Mouse (Mus musculus) kidney, postnatal 14 days (tissue): ENCODE measurements around the gene Numbl.
A peak's percentile ranks its signal among the peaks of the same experiment; 100 is the strongest.

Source experiments
- DNase-seq: peaks from one replicate; pipeline ENCODE4 v3.0.0; 2022; ENCODE audit warnings: mixed read lengths

Gene Numbl

GRCm38 (mm10) chr7:27298033-27298610, 39.9 kb downstream of the Numbl start:
- DNase-seq: no peak

GRCm38 (mm10) chr7:27298816-27299215, 40.6 kb downstream of the Numbl start:
- no peak for DNase-seq

- no peak for DNase-seq
These were observed 42.1 kb downstream of the Numbl start for GRCm38 (mm10) chr7:27300351-27300750.

DNA sequence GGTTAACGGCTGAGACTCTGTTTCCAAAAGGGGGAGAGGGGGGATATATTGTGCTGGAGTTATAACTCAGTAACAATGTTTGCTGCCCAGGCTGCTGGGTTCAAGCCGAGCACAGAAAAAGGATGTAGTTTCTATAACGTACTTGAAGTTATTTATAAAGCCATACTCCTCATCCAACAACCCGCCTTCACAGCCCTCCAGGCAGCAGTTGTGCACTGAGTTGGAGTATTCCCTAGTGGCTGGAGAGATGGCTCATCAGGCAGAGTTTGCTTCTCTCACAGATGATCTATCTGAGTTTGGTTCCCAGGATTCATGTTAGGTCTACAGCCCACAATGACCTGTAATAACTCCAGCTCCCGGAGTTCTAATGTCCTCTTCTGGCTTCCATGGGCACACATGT, 42.6 kb downstream of the Numbl start:
- DNase-seq: no peak

DNA sequence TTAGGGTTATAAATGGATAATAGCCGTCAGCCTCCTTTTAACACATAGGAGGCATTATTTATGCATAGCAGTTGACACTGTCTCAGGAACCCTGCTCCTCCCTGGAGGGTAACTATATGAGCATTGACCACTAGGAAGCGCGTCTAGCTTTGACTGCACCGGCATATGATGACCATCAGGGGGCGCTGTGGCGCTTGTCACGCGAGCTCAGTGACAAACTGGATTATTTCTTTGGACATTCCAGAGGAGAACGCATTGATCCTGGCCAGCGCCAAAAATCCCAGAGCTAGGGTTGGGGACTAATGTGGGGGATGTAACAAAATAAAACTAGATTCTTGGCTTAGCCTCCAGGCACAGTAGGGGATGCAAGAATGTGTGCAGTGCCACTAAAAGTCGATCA, 43.9 kb downstream of the Numbl start:
- peak; percentile 85 for DNase-seq

DNA sequence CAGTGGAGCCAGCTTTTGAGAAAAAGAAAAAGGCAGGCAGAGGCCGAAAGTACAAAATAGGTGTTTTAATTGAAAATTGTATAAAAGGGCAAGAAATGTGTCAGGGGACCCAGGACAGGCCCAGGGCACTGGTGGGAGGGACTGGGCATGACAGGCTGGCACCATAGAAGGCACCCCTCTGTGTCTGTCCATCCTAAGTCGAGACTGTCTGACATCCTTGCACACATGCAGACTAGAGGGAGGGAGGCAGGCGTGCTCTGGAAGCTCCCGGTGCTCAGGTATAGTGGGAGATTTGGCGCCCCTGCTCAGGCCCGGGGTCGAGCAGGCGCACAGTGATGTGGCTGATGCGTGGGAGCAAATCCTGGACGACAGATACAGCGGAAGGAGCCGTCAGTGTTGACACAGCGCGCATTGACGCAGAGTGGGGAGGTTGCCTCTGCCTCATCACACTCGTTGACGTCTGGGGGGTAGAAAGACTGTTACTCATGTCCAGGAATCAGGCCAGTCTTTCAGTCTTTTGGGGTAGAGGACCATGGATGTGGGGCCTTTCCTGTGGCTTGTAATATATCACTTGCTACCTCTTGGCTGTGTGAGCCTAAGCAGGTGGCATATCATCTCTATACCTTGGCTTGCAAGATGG, 47.0 kb downstream of the Numbl start:
- no peak for DNase-seq

- peak; percentile 30 for DNase-seq
These were observed 48.2 kb downstream of the Numbl start for GRCm38 (mm10) chr7:27306161-27307160.

DNA sequence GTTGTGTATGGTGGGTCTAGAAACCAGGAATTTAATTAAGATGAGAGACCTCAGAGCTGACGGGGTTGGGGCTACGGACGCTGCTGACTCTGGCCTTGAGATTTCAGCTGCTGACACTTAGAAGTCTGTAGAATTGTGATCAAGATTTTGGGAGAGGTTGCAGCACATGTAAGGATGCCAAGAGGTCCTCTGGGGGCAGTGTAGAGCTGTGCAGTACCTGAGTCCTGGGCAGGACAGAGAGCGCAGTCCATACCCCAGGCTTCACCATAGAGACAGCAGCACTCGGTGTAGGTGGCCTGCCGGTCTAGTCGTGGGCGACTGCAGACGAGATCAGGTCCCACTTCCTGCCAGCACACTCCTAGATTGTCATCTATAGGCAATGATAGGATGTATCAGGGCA, 49.3 kb downstream of the Numbl start:
- no peak for DNase-seq

DNA sequence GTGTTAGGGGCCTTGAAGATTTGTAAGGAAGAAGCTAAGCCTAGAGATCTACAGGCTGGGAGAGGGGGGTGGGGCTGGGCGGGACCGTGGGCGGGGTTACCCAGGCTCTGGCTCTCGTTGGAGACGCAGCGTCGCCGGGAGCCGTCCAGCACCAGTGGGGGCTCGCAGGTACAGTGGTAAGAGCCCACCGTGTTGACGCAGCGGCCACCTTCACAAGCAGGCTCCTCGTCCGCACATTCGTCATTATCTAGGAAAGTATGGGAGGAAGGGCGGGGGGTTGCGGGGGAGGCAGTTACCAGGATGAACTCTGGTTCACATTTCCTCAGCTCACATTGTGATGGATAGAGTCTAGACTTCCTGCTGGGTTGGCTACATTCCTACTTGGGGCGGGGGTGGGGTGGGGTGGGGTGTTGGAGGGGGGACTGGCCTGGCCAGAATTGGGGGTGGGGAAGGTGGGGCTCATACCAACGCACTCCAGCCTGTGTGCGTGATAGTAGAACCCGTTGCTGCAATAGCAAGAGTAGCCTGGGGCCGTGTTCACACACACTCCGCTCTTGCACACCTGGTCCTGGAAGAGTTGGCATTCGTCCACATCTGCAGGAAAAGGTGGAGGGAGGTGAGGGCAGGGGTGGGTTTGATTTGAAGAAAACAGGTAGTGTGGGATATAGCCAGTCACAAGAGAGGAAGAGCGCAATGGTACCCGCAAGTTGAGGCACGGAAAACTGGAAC, 50.8 kb downstream of the Numbl start:
- peak; percentile 62 for DNase-seq

DNA sequence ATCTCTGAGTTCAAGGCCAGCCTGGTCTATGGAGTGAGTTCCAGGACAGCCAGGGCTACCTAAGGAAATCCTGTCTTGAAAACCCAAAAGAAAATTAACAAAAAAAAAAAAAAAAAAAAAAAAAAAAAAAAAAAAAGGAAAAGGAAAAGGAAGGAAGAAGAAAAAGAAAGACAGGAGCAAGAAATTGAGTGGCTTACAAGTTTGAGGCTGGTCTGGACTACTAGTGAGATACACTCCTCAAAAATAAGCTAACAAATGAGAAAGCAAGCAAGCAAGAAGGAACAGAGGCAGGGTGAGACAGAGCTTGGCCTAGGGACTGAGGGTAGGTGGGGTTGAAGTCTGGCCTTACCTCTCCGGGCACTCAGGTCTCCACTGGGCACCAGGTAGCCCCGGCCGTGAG, 51.6 kb downstream of the Numbl start:
- DNase-seq: no peak

DNA sequence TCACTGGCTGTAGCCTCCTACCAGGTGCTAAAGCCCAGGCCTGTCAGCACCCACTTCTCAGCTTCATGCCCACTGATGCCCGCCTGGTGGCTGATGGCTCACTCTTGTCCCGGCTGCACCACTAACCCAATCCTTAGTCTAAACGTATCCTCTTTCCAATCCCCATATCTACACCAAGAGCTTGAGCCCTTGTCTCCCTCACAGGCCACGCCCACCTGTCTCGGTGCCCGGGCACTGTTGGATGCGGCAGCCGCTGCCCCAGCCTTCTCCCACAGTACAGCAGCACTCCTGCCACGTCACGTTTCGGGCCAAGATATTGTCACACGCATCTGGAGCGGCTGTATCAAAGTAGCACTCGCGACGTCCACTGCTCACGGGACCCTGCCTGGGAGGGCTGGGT, 52.1 kb downstream of the Numbl start:
- peak; percentile 51 for DNase-seq

DNA sequence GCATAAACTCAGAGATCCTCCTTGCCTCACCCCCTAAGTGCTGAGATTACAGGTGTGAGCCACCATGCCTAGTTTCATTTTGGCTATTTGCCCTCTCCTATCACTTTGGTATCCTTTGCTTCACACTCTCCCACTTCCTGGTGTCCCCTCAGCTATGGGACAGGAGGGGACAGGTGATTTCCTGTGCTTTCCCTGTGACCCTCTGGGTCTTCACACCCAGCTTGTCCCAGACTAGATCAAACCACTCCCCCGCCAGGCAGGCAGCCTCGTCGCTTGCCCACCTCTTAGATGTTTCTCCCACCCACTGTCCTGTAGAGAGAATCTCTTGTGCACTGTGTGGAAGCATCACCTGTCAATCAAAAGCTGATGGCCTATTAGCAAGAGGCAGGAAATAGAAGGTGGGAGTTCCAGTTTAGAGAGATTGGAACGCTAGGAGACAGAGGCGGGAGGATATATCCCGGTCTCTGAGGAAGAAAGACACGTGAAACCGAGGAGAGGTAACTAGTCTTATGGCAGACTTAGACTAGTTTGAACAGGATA, 52.8 kb downstream of the Numbl start:
- DNase-seq: no peak

DNA sequence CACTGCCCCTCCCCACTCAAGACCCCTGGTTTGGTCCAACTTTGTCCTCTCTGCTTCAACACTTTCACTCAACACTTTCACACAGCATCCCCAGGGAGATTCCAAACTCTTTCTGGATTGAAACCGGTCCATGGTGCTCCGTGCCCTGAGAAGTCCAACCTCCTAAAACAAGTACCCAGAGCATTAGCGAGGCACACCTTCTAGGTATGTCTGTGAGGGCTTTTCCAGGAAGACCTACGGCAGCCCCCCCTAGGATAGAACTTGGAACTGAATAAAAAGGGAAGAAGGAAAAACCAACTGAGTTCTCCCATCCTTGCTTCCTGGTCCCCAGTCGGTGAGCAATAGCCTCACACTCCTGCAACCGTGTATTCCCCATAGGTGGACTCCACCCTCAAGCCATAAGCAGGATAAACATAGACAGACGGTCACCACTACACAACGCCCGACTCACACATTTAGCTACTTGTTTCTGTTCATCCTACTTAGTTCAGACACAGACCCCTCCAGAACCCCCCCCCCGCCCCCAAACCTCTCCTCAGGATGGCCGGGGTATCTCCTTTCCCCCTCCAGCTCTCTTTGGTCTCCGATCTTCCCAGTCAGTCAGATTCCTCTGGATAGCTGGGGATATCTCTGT, 53.5 kb downstream of the Numbl start:
- no peak for DNase-seq

GRCm38 (mm10) chr7:27314393-27314792, 56.2 kb downstream of the Numbl start:
- no peak for DNase-seq

- DNase-seq: no peak
These were observed 57.7 kb downstream of the Numbl start for GRCm38 (mm10) chr7:27315958-27316357.

DNA sequence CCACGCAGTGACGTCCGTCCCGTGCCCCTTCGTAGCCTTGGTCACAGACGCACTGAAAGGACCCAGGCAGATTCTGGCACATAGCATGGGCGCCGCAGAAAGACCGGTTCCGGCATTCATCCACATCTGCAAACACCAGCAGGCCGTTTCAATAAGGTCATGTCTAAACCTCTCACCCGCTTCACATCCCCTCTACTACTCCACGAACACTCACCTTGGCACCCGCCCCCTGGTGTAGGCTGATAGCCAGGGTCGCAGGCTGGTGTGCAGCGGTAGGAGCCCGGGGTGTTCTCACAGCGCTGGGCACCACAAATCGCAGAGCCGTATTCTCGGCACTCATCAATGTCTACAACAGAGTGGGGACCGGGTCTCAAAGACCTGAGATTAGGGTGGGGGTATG, 61.2 kb downstream of the Numbl start:
- no peak for DNase-seq

GRCm38 (mm10) chr7:27322291-27322690, 64.1 kb downstream of the Numbl start:
- no peak for DNase-seq

GRCm38 (mm10) chr7:27323001-27323400, 64.8 kb downstream of the Numbl start:
- no peak for DNase-seq

DNA sequence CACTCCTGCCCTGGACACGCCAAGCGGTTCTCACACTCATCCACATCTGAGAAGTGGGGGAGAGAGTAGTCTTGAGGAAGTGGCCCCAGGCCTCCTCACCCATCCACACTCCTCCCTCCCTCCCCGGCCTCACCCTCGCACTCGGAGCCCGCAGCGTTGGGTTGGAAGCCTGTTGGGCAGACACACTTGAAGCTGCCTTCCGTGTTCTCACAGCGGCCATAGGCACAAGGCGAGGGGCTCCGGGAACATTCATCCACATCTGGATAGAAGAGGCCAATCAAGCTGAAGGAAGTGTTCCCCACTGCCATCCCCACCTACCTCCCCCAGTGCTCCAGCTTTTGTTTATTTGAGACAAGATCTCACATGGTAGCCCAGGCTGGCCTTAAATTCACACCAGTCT, 65.9 kb downstream of the Numbl start:
- no peak for DNase-seq

- DNase-seq: no peak
These were observed 66.7 kb downstream of the Numbl start for GRCm38 (mm10) chr7:27324928-27325327.

GRCm38 (mm10) chr7:27325697-27326096, 67.5 kb downstream of the Numbl start:
- DNase-seq: peak; percentile 89
